Mouse (Mus musculus) hindbrain, embryonic 16.5 days (tissue): Measurements from ENCODE around the gene Dmrt1. TPM values are rescaled to one million over a fixed set of nuclear protein-coding genes. Genes with fewer than 3 reads are reported as not detected.
"Not testable (repeated sequence)": the region's sequence is repeated elsewhere in the genome, so short reads cannot be mapped to it uniquely, and the experiment has no call there.

ENCODE experiments used
- ATAC-seq: fragments of 200-750 bp; cut with Nextera tagmentation; 2 replicates; pipeline ENCODE4 v1.8.0; 2017; ENCODE audit warnings: moderate TSS enrichment, moderate library complexity
- H3K27ac ChIP-seq: fragments of 300-500 bp; sonication (generic); 2 replicates; pipeline ENCODE4 v1.5.1; 2014; ENCODE audit warnings: low read depth, mild to moderate bottlenecking, control low read depth, low read length, moderate library complexity
- H3K27me3 ChIP-seq: fragments of 300-500 bp; sonication (generic); replicated peaks from 2 replicates; pipeline ENCODE4 v1.6.1; 2014; ENCODE audit warnings: low read length; ENCODE audit not compliant: control insufficient read depth, insufficient read depth
- H3K36me3 ChIP-seq: fragments of 300-500 bp; sonication (generic); 2 replicates; pipeline ENCODE4 v1.6.1; 2014; ENCODE audit warnings: mild to moderate bottlenecking, low read length, moderate library complexity, mixed read lengths; ENCODE audit not compliant: control insufficient read depth, insufficient read depth
- H3K4me1 ChIP-seq: fragments of 300-500 bp; sonication (generic); 2 replicates; pipeline ENCODE4 v1.6.1; 2014; ENCODE audit warnings: low read depth, low read length; ENCODE audit not compliant: control insufficient read depth, insufficient read depth
- H3K4me2 ChIP-seq: fragments of 300-500 bp; sonication (generic); 2 replicates; pipeline ENCODE4 v1.6.1; 2014; ENCODE audit warnings: mild to moderate bottlenecking, low read length, control low read depth, moderate library complexity
- H3K4me3 ChIP-seq: fragments of 300-500 bp; sonication (generic); 2 replicates; pipeline ENCODE4 v1.5.1; 2014; ENCODE audit warnings: mild to moderate bottlenecking, low read length, control low read depth, moderate library complexity
- H3K9ac ChIP-seq: fragments of 300-500 bp; sonication (generic); 2 replicates; pipeline ENCODE4 v1.6.1; 2014; ENCODE audit warnings: low read depth, mild to moderate bottlenecking, control low read depth, low read length, moderate library complexity
- H3K9me3 ChIP-seq: fragments of 300-500 bp; sonication (generic); 2 replicates; pipeline ENCODE4 v1.6.1; 2014; ENCODE audit warnings: mild to moderate bottlenecking, low read length, moderate library complexity; ENCODE audit not compliant: control insufficient read depth
- WGBS: fragments of 180-500 bp; shearing (Covaris S2); extraction: QIAGEN DNeasy Blood & Tissue Kit; methylation state at CpG from one replicate; pipeline ENCODE4 v1.1.7; 2014; 5-methylcytosine and 5-hydroxymethylcytosine counted together
- polyA plus RNA-seq: library from polyadenylated mRNA; unstranded; fragments of >200 nt; fragmentation: Nextera tagmentation; extraction: Ambion mirVana; gene quantifications from 2 replicates; pipeline ENCODE4 v1.2.1, GENCODE M21; 2015

Dmrt1 gene
- not detected in 2 replicates for polyA plus RNA-seq

GRCm38 (mm10) chr19:25505360-25506196 lies at the start of gene Dmrt1:
Dmrt1 (plus strand) TSS chr19:25505618.
- H3K27me3 ChIP-seq, result peaks cover 48% of the 10 kb centered on the region
- no peak within 1 kb of the TSS for H3K27ac ChIP-seq
- no peaks in the 10 kb centered on the region for H3K36me3 ChIP-seq
- H3K4me1 ChIP-seq, result peaks cover 14% of the 10 kb centered on the region
- peak within 1 kb of the TSS; percentile 38 for H3K4me2 ChIP-seq
- H3K9ac ChIP-seq, result peak within 1 kb of the TSS; percentile 22
- under 1% methylated on average over 64 of the region's 64 CpGs for WGBS
- H3K4me3 ChIP-seq, result peak within 1 kb of the TSS; percentile 30
- no peaks in the 10 kb centered on the region for H3K9me3 ChIP-seq
- no peak for ATAC-seq

DNA sequence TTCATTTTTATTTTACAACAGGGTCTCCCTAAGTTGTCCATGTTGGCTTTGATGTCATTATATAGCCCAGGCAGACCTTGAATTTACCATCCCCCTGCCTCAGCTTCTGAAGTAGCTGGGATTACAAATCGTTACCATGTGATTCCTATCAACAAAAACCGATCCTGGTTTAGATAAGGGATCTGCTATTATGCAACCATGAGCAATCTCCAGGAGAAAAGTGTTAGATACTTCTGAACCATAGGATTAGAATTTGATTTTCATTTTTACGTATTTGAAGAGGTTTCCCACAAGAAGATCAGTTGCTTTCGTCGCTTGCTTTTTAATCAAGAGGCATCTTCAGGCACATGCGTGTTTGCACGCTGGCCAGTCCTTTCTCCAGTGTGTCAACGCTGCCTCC lies 44.7 kb upstream of the Dmrt1 start:
- no peak overlapping the region for H3K27ac ChIP-seq
- H3K4me2 ChIP-seq, result no peak overlapping the region
- no peak overlapping the region for H3K4me3 ChIP-seq
- 95% methylated on average over 8 of the region's 8 CpGs for WGBS
- ATAC-seq, result no peak
- no peak overlapping the region for H3K9ac ChIP-seq
- peaks cover 5% of the 10 kb centered on the region for H3K4me1 ChIP-seq
- 0 out of 2 replicates have a peak, but pooled peaks cover 2% of the 10 kb centered on the region for H3K9me3 ChIP-seq
- no peaks in the 10 kb centered on the region for H3K36me3 ChIP-seq
- no peaks in the 10 kb centered on the region for H3K27me3 ChIP-seq

- Histone ChIP-seq H3K9me3 (0 out of 2 replicates have a peak, but pooled peaks cover 2% of the 10 kb centered on the region), H3K9ac (peak overlapping the region; percentile 9; the same call in 1 of the 2 replicates), H3K4me1 (peaks cover 5% of the 10 kb centered on the region), H3K36me3 (no peaks in the 10 kb centered on the region), H3K4me2 (peak overlapping the region; percentile 48), H3K27ac (no peak overlapping the region), H3K4me3 (no peak overlapping the region; the same call in 1 of the 2 replicates), H3K27me3 (no peaks in the 10 kb centered on the region)
- 41% methylated on average over 20 of the region's 20 CpGs for WGBS
- peak; percentile 60; the same call in 1 of the 2 replicates for ATAC-seq
These were observed 43.7 kb upstream of the Dmrt1 start for GRCm38 (mm10) chr19:25461553-25462320.

- not testable (repeated sequence) for H3K9me3 ChIP-seq, H3K4me3 ChIP-seq, H3K4me1 ChIP-seq, H3K36me3 ChIP-seq, H3K9ac ChIP-seq, H3K4me2 ChIP-seq, ATAC-seq, H3K27me3 ChIP-seq, H3K27ac ChIP-seq
- WGBS, result 64% methylated on average over 4 of the region's 4 CpGs
These were observed 29.6 kb upstream of the Dmrt1 start for GRCm38 (mm10) chr19:25475806-25476205.

DNA sequence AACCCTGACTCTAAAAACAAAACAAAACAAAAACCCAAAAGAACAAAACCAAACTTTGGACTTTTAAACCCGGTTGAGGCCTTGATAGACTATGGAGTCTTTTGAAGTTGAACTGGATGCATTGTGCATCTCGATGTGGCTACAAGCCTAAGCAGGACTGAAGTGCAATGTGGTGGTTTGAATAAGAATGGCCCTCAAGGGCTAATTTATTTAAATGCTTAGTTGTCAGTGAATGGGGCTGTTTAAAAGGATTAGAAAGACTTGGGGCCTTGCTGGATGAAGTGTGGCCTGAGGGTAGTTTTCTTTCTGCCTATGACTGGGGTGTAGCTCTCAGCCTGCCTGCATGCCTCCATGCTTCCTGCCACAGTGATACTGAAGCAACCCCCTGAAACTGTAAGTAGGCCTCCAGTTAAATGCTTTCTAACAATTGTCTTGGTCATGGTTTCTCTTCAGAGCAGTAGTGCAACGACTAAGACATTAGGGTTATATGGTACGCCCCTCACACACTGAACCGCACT lies 26.2 kb upstream of the Dmrt1 start:
- Histone ChIP-seq H3K4me3 (no peak overlapping the region), H3K4me2 (no peak overlapping the region), H3K9me3 (no peaks in the 10 kb centered on the region), H3K9ac (no peak overlapping the region), H3K36me3 (no peaks in the 10 kb centered on the region), H3K4me1 (no peaks in the 10 kb centered on the region), H3K27ac (no peak overlapping the region), H3K27me3 (no peaks in the 10 kb centered on the region)
- no peak for ATAC-seq
- 73% methylated on average over 5 of the region's 5 CpGs for WGBS

DNA sequence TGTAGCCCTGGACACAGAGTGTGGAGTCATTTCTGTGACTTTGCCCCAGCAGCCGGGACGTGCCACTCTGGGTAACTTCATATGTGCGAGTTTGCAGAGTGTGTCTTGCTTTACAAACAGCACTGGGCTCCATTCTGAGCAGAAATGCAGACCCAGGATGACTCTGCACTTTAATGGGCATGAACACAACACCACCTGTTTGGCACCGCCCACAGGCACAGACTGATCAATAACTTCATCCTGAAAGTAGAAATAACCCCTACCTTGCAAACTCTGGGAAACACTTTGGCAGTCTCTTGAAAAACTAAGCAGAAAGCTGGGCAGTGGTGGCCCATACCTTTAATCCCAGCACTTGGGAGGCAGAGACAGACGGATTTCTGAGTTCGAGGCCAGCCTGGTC lies 24.6 kb upstream of the Dmrt1 start:
- Histone ChIP-seq H3K4me2 (no peak overlapping the region), H3K9me3 (no peaks in the 10 kb centered on the region), H3K4me1 (no peaks in the 10 kb centered on the region), H3K27ac (no peak overlapping the region), H3K4me3 (no peak overlapping the region), H3K36me3 (no peaks in the 10 kb centered on the region), H3K27me3 (no peaks in the 10 kb centered on the region), H3K9ac (no peak overlapping the region)
- no peak for ATAC-seq
- 90% methylated on average over 6 of the region's 6 CpGs for WGBS

GRCm38 (mm10) chr19:25486561-25486960 lies 18.9 kb upstream of the Dmrt1 start:
- no peaks in the 10 kb centered on the region for H3K4me1 ChIP-seq
- H3K4me2 ChIP-seq, result no peak overlapping the region
- 23% methylated on average over 14 of the region's 14 CpGs for WGBS
- H3K27ac ChIP-seq, result no peak overlapping the region
- no peaks in the 10 kb centered on the region for H3K36me3 ChIP-seq
- no peak overlapping the region for H3K4me3 ChIP-seq
- H3K27me3 ChIP-seq, result peaks cover 7% of the 10 kb centered on the region; the same call in 1 of the 2 replicates
- ATAC-seq, result no peak
- H3K9ac ChIP-seq, result no peak overlapping the region
- H3K9me3 ChIP-seq, result no peaks in the 10 kb centered on the region

DNA sequence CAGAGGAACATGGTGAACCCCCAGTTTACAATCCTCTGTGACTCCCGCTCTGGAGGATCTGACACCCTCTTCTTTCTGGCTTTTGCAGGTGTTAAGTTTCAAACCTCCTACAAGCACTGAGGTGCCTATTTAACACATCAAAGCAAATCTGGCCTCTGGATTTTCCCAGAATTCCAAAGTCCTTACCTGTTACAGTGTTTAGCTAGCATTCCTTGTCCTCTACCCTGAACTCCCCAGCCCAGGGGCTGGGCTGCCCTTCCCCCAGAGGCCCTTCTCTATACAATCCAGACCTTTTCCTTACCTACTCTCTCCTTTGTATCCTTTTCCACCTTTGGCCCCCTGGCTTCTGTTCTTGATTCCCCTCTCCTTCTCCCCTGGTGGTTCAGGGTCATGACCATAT lies 18.1 kb upstream of the Dmrt1 start:
- H3K4me3 ChIP-seq, result no peak overlapping the region
- H3K9ac ChIP-seq, result no peak overlapping the region
- no peak overlapping the region for H3K4me2 ChIP-seq
- no peak for ATAC-seq
- no peaks in the 10 kb centered on the region for H3K9me3 ChIP-seq
- H3K36me3 ChIP-seq, result no peaks in the 10 kb centered on the region
- no peak overlapping the region for H3K27ac ChIP-seq
- H3K4me1 ChIP-seq, result no peaks in the 10 kb centered on the region
- peaks cover 7% of the 10 kb centered on the region; the same call in 1 of the 2 replicates for H3K27me3 ChIP-seq
- WGBS, result 38% methylated on average over 1 of the region's 1 CpGs

DNA sequence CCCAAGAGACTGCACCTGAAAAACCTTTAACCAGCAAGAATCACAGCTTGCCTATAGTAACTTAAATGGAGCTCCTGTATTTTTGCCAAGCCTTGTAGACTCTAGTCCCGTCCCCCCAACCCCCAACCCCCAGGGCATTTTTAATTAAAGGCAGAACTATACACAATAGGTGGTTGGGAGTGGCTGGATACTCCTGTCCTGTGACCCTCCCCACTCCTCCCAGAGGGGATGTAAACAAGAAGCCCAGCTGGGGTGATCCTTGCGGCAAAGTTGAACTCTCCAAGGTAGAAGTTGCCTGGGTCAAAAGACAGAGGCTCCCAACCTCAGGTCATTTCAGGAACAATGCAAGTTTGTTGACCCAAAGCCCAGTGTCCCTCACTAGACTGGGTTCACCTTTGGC lies 16.9 kb upstream of the Dmrt1 start:
- Histone ChIP-seq H3K4me1 (no peaks in the 10 kb centered on the region), H3K27me3 (peaks cover 7% of the 10 kb centered on the region; the same call in 1 of the 2 replicates), H3K9ac (no peak overlapping the region), H3K9me3 (no peaks in the 10 kb centered on the region), H3K4me2 (no peak overlapping the region), H3K36me3 (no peaks in the 10 kb centered on the region), H3K4me3 (no peak overlapping the region), H3K27ac (no peak overlapping the region)
- ATAC-seq, result no peak
- WGBS, result 31% methylated on average over 2 of the region's 2 CpGs
